Mouse (Mus musculus) bone marrow macrophage, adult 2 months (primary cell): ENCODE measurements around the gene Lta.

Source experiments
- CTCF ChIP-seq: IDR thresholded peaks from 2 replicates; pipeline ENCODE4 v1.5.1; 2012; ENCODE audit warnings: low read depth, mild to moderate bottlenecking, low read length, moderate library complexity
- POLR2A ChIP-seq: IDR thresholded peaks from 2 replicates; pipeline ENCODE4 v1.6.1; 2012; ENCODE audit warnings: mild to moderate bottlenecking, low read depth, low read length, borderline replicate concordance

DNA sequence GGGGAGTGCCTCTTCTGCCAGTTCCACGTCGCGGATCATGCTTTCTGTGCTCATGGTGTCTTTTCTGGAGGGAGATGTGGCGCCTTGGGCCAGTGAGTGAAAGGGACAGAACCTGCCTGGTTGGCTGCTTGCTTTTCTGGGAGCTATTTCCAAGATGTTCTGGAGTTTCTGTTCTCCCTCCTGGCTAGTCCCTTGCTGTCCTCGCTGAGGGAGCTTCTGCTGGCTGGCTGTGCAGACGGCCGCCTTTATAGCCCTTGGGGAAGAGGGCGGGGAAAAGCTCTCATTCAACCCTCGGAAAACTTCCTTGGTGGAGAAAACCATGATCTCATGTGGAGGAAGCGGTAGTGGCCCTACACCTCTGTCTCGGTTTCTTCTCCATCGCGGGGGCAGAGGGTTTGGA lies 3.4 kb downstream of the Lta start, which contains the start of gene Tnf:
- TF ChIP-seq CTCF (no peak), POLR2A (peak; percentile 99)
